Mouse (Mus musculus) intestine, postnatal 0 days (tissue): ENCODE results near the gene Ap1s1. TPM values are rescaled to one million over a fixed set of nuclear protein-coding genes. Genes with fewer than 3 reads are reported as not detected.

Source experiments
- ATAC-seq: fragments of 200-750 bp; cut with Nextera tagmentation; 2 replicates; pipeline ENCODE4 v1.8.0; 2017; ENCODE audit warnings: mild to moderate bottlenecking, moderate TSS enrichment, moderate library complexity
- H3K27ac ChIP-seq: fragments of 300-500 bp; sonication (generic); 2 replicates; pipeline ENCODE4 v1.5.1; 2014; ENCODE audit warnings: mild to moderate bottlenecking, low read depth, low read length, moderate library complexity
- H3K27me3 ChIP-seq: fragments of 300-500 bp; sonication (generic); replicated peaks from 2 replicates; pipeline ENCODE4 v1.6.1; 2014; ENCODE audit warnings: low read length, mixed read lengths; ENCODE audit not compliant: control insufficient read depth, insufficient read depth
- H3K36me3 ChIP-seq: fragments of 300-500 bp; sonication (generic); 2 replicates; pipeline ENCODE4 v1.6.1; 2014; ENCODE audit warnings: mild to moderate bottlenecking, moderate library complexity; ENCODE audit not compliant: control insufficient read depth, insufficient read depth
- H3K4me1 ChIP-seq: fragments of 300-500 bp; sonication (generic); replicated peaks from 2 replicates; pipeline ENCODE4 v1.6.1; 2014; ENCODE audit warnings: antibody characterized with exemption, low read length, mixed read lengths; ENCODE audit not compliant: control insufficient read depth, insufficient read depth
- H3K4me2 ChIP-seq: fragments of 300-500 bp; sonication (generic); replicated peaks from 2 replicates; pipeline ENCODE4 v1.6.1; 2014; ENCODE audit warnings: low read depth, mild to moderate bottlenecking, moderate library complexity
- H3K4me3 ChIP-seq: fragments of 300-500 bp; sonication (generic); 2 replicates; pipeline ENCODE4 v1.5.1; 2014; ENCODE audit warnings: low read depth, low read length
- H3K9ac ChIP-seq: fragments of 300-500 bp; sonication (generic); 2 replicates; pipeline ENCODE4 v1.6.1; 2014; ENCODE audit warnings: mild to moderate bottlenecking, low read depth, low read length
- H3K9me3 ChIP-seq: fragments of 300-500 bp; sonication (generic); 2 replicates; pipeline ENCODE4 v1.6.1; 2016; ENCODE audit warnings: mixed run types; ENCODE audit not compliant: control insufficient read depth
- CTCF ChIP-seq: sonication (generic); IDR thresholded peaks from 2 replicates; pipeline ENCODE4 v1.5.1; 2016; ENCODE audit warnings: low read depth, mild to moderate bottlenecking, control low read depth, antibody characterized with exemption, moderate library complexity
- WGBS: fragments of 180-500 bp; shearing (Covaris S2); extraction: QIAGEN DNeasy Blood & Tissue Kit; methylation state at CpG from one replicate; pipeline ENCODE4 v1.1.7; 2014; 5-methylcytosine and 5-hydroxymethylcytosine counted together
- polyA plus RNA-seq: library from polyadenylated mRNA; unstranded; fragments of >200 nt; fragmentation: Nextera tagmentation; extraction: Ambion mirVana; gene quantifications from 2 replicates; pipeline ENCODE4 v1.2.1, GENCODE M21; 2015

Ap1s1 gene
- polyA plus RNA-seq, 1 experiment from 2014 or later: 232 TPM

GRCm38 (mm10) chr5:137007276-137007675 is 38.7 kb downstream of the Ap1s1 start:
- no peak for ATAC-seq
- H3K27ac ChIP-seq: no peak overlapping the region
- H3K9ac ChIP-seq: no peak overlapping the region
- H3K27me3 ChIP-seq: no peaks in the 10 kb centered on the region
- no peak overlapping the region for H3K4me2 ChIP-seq
- no peak for TF ChIP-seq CTCF
- no peaks in the 10 kb centered on the region for H3K4me1 ChIP-seq
- H3K9me3 ChIP-seq: no peaks in the 10 kb centered on the region
- no peaks in the 10 kb centered on the region for H3K36me3 ChIP-seq
- no peak overlapping the region for H3K4me3 ChIP-seq
- 38% methylated on average over 8 of the region's 8 CpGs for WGBS

GRCm38 (mm10) chr5:137000612-137001011 is 45.3 kb downstream of the Ap1s1 start:
- no peaks in the 10 kb centered on the region for H3K4me1 ChIP-seq
- ATAC-seq: no peak
- no peak overlapping the region for H3K9ac ChIP-seq
- H3K27me3 ChIP-seq: no peaks in the 10 kb centered on the region
- no peak for TF ChIP-seq CTCF
- no peak overlapping the region for H3K27ac ChIP-seq
- no peaks in the 10 kb centered on the region for H3K9me3 ChIP-seq
- H3K4me2 ChIP-seq: no peak overlapping the region
- no peak overlapping the region for H3K4me3 ChIP-seq
- H3K36me3 ChIP-seq: peaks cover 10% of the 10 kb centered on the region; the same call in 1 of the 2 replicates
- 74% methylated on average over 2 of the region's 2 CpGs for WGBS

GRCm38 (mm10) chr5:136999449-136999848 is 46.5 kb downstream of the Ap1s1 start:
- ATAC-seq: no peak
- TF ChIP-seq CTCF: no peak
- WGBS: 52% methylated on average over 4 of the region's 5 CpGs

GRCm38 (mm10) chr5:136989801-136990200 is 56.1 kb downstream of the Ap1s1 start:
- Histone ChIP-seq H3K4me2 (no peak overlapping the region), H3K9ac (no peak overlapping the region), H3K27ac (no peak overlapping the region), H3K4me1 (no peaks in the 10 kb centered on the region), H3K9me3 (no peaks in the 10 kb centered on the region), H3K36me3 (peaks cover 44% of the 10 kb centered on the region), H3K4me3 (no peak overlapping the region), H3K27me3 (no peaks in the 10 kb centered on the region)
- WGBS: 97% methylated on average over 5 of the region's 6 CpGs
- ATAC-seq: no peak
- no peak for TF ChIP-seq CTCF

More at GRCm38 (mm10) chr5:136999449-136999848, 46.5 kb downstream of the Ap1s1 start:
- no peak overlapping the region for H3K4me2 ChIP-seq
- H3K9me3 ChIP-seq: no peaks in the 10 kb centered on the region
- no peaks in the 10 kb centered on the region for H3K27me3 ChIP-seq
- no peak overlapping the region for H3K9ac ChIP-seq
- no peak overlapping the region for H3K27ac ChIP-seq
- no peak overlapping the region for H3K4me3 ChIP-seq
- no peaks in the 10 kb centered on the region for H3K4me1 ChIP-seq
- peaks cover 21% of the 10 kb centered on the region; the same call in 1 of the 2 replicates for H3K36me3 ChIP-seq

GRCm38 (mm10) chr5:136988420-136988819 is 57.5 kb downstream of the Ap1s1 start:
- H3K27me3 ChIP-seq: no peaks in the 10 kb centered on the region
- H3K27ac ChIP-seq: no peak overlapping the region
- TF ChIP-seq CTCF: no peak
- H3K4me1 ChIP-seq: no peaks in the 10 kb centered on the region
- no peak overlapping the region for H3K4me3 ChIP-seq
- H3K9ac ChIP-seq: no peak overlapping the region; the same call in 1 of the 2 replicates
- WGBS: 67% methylated on average over 7 of the region's 7 CpGs
- H3K4me2 ChIP-seq: peak overlapping the region; percentile 98
- H3K36me3 ChIP-seq: peaks cover 35% of the 10 kb centered on the region
- ATAC-seq: no peak
- no peaks in the 10 kb centered on the region for H3K9me3 ChIP-seq

GRCm38 (mm10) chr5:136987934-136988271 is 58.0 kb downstream of the Ap1s1 start, which contains the start of gene Znhit1:
Gene Znhit1 (minus strand): TSS chr5:136988021.
- Histone ChIP-seq H3K4me3 (peak within 1 kb of the TSS; percentile 96), H3K36me3 (peaks cover 35% of the 10 kb centered on the region), H3K27ac (peak within 1 kb of the TSS; percentile 80), H3K9ac (peak within 1 kb of the TSS; percentile 63), H3K9me3 (no peaks in the 10 kb centered on the region), H3K27me3 (no peaks in the 10 kb centered on the region), H3K4me1 (no peaks in the 10 kb centered on the region), H3K4me2 (peak within 1 kb of the TSS; percentile 98)
- WGBS: 4% methylated on average over 12 of the region's 12 CpGs
- no peak for ATAC-seq
- TF ChIP-seq CTCF: no peak
